ENCODE assay signal across 8 mouse cellular contexts in genomic region chr11:20631026-20631940, GRCm38 (mm10).
A peak's percentile ranks its signal among the peaks of the same experiment; 100 is the strongest.
DNase-seq lines count a peak whose midpoint lies in the region; ATAC-seq and TF ChIP-seq lines count a peak whose summit lies in the region.

No protein-coding gene starts in this region.

- peak overlapping the region; percentile 64 for H3K4me2 ChIP-seq in hindbrain, embryonic 11.5 days (replicated peaks; ENCODE audit: low read depth, low read length)
- H3K4me2 ChIP-seq in lung, postnatal 0 days (replicated peaks; ENCODE audit: low read depth, low read length), result peak overlapping the region; percentile 62

- TF ChIP-seq EP300 in lung, postnatal 0 days (IDR thresholded peaks at IDR 0.05), result peak; percentile 92

- WGBS in hindbrain, embryonic 11.5 days, result 3% methylated on average over 33 of the region's 36 CpGs
- WGBS in lung, postnatal 0 days, result 2% methylated on average over 27 of the region's 36 CpGs

- no peaks in the 10 kb centered on the region for H3K9me3 ChIP-seq in hindbrain, embryonic 11.5 days (ENCODE audit: control insufficient read depth, low read length)
- no peaks in the 10 kb centered on the region for H3K9me3 ChIP-seq in lung, postnatal 0 days (ENCODE audit: low read length)

- peak overlapping the region; percentile 96 for H3K27ac ChIP-seq in hindbrain, embryonic 11.5 days (ENCODE audit: low read depth, low read length)
- peak overlapping the region; percentile 100 for H3K27ac ChIP-seq in lung, postnatal 0 days (ENCODE audit: low read length)

- ATAC-seq in hindbrain, embryonic 11.5 days (ENCODE audit: low FRiP score), result peak; percentile 93
- peak; percentile 90 for ATAC-seq in lung, postnatal 0 days

- no peaks in the 10 kb centered on the region for H3K27me3 ChIP-seq in hindbrain, embryonic 11.5 days (ENCODE audit: control insufficient read depth, insufficient read depth, low read length)
- no peaks in the 10 kb centered on the region for H3K27me3 ChIP-seq in lung, postnatal 0 days (replicated peaks; ENCODE audit: insufficient read depth, low read length)

- peaks cover 5% of the 10 kb centered on the region; the same call in 1 of the 2 replicates for H3K4me1 ChIP-seq in hindbrain, embryonic 11.5 days (replicated peaks; ENCODE audit: control insufficient read depth, insufficient read depth, low read length)
- peaks cover 7% of the 10 kb centered on the region; the same call in 1 of the 2 replicates for H3K4me1 ChIP-seq in lung, postnatal 0 days (ENCODE audit: insufficient read depth, low read depth, low read length)

- no peak for TF ChIP-seq CTCF in lung, postnatal 0 days (IDR thresholded peaks at IDR 0.05)

- H3K9ac ChIP-seq in hindbrain, embryonic 11.5 days (ENCODE audit: low read depth, low read length), result peak overlapping the region; percentile 46
- H3K9ac ChIP-seq in lung, postnatal 0 days (replicated peaks; ENCODE audit: low read depth), result 0 out of 2 replicates have a peak overlapping the region, but pooled peaks have one; percentile 29

- peak; percentile 97 for DNase-seq in R1 (ENCODE audit: low read depth, low spot score)
- DNase-seq in cerebellum, adult 9-11 months, result peak; percentile 97
- peak; percentile 94 to 96 for DNase-seq in frontal cortex, adult 2 months (ENCODE audit: extremely low spot score in 1 of 2, low spot score in 1 of 2)
- DNase-seq in hindbrain, embryonic 11.5 days (ENCODE audit: low spot score), result peak; percentile 95
- DNase-seq in layer of hippocampus, adult 9-11 months, result peak; percentile 98
- DNase-seq in lung, postnatal 0 days (ENCODE audit: low spot score), result peak; percentile 98
- peak; percentile 97 for DNase-seq in retina, embryonic 14.5 days (ENCODE audit: low spot score)
- peak; percentile 97 for DNase-seq in thymus, postnatal 36 days

- peak overlapping the region; percentile 83 for H3K4me3 ChIP-seq in hindbrain, embryonic 11.5 days (ENCODE audit: low read depth, low read length)
- peak overlapping the region; percentile 67 for H3K4me3 ChIP-seq in lung, postnatal 0 days (ENCODE audit: low read depth, low read length)

- no peaks in the 10 kb centered on the region for H3K36me3 ChIP-seq in hindbrain, embryonic 11.5 days (ENCODE audit: control insufficient read depth, insufficient read depth, low read length)
- H3K36me3 ChIP-seq in lung, postnatal 0 days (ENCODE audit: insufficient read depth, low read length), result no peaks in the 10 kb centered on the region

Comparison
In these comparisons a context has a peak if more than half of its experiments do, and no peak if none do; other contexts are left out.
1. Peak in every context shown above with its lines: DNase-seq, ATAC-seq, H3K4me3 ChIP-seq and H3K27ac ChIP-seq.